Mouse (Mus musculus): Measurements from ENCODE around the gene Klc2. TPM values are rescaled to one million over a fixed set of nuclear protein-coding genes. Genes with fewer than 3 reads are reported as not detected.

Klc2 gene
- polyA plus RNA-seq, 1 experiment from 2014 or later, result 59.0 TPM

DNA sequence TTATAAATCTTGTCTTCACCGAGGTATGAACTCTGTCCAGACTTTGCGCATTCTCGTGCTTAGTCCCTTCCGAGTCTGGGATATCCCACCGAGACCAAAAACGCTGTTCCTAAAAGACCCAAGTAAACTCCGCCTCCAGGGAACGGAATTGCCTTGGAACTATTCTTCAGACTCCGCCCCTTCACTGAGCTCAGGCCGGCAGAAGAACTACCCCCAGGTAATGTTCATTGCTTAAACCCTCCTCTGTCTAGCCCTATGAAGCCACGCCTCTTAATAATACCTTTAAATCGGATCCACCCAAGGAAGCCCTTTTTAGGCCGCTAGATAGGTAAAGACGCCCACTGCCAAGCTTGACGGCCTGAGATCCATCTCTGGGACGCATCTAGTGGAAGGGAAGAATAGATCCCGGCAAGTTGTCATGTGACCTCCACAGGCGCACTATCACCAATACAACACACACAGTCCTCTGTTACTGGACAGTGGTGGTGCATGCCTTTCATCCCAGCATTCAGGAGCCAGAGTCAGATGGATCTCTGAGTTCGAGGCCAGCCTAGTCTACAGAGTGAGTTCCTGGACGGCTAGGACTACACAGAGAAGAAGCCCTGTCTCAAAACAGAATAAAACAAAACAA lies 45.9 kb downstream of the Klc2 start:
- H3K27ac ChIP-seq (replicated peaks; ENCODE audit: low read depth, low read length), result no peak overlapping the region

DNA sequence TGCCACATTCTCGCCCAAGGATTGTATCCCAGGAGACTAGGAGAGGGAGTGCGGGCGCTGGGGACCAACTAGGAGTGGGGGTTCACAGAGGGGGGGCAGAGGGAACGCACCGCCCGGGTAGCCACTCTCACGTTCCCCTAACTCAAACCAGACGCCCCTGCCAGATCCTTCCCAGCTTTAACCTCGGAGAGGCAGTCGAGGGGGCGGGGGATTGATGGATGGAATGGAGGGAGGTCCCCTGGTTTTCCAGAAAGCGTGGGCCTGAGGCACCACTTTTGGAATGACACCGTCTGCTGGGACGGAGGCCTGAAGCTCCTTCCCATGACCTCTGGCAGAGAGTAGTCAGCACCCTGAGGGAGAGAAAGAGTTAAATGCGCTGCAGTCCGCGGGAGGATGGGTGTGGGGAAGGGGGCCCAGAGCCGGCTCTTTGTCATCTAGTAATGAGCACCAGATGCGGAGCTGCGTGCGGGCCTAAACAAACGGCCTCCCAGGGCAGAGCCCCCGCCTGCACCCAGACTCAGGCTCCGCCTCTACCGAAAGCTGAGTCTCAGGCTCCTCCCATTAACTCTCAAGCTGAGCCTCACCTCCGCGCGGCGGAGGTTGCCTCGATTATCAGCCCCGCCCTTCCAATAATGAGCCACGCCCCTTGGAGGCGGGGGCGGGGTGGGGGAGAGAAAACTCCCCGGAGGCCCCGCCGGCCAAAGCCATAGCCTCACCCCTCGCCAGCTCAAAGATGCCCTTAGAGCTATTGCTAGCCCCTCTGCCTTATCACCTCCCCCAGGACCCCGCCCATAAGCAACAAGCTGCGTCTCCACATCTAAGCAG lies 46.6 kb downstream of the Klc2 start:
- Histone ChIP-seq H3K4me2 (ENCODE audit: low read length) (peak overlapping the region; percentile 69), H3K9me3 (ENCODE audit: control insufficient read depth, low read length) (no peaks in the 10 kb centered on the region), H3K27me3 (ENCODE audit: control insufficient read depth, insufficient read depth, low read length) (peaks cover 33% of the 10 kb centered on the region), H3K36me3 (ENCODE audit: control insufficient read depth, insufficient read depth, low read length) (no peaks in the 10 kb centered on the region), H3K9ac (replicated peaks; ENCODE audit: low read length) (peak overlapping the region; percentile 47), H3K4me3 (replicated peaks; ENCODE audit: low read depth, low read length) (peak overlapping the region; percentile 41), H3K27ac (replicated peaks; ENCODE audit: low read depth, low read length) (0 out of 2 replicates have a peak overlapping the region, but pooled peaks have one; percentile 26), H3K4me1 (ENCODE audit: control insufficient read depth, insufficient read depth, low read length) (peaks cover 31% of the 10 kb centered on the region)
- ATAC-seq (ENCODE audit: low FRiP score, low TSS enrichment) (peak; percentile 86), DNase-seq (peak; percentile 85)
- WGBS, result under 1% methylated on average over 40 of the region's 40 CpGs

More for the DNA sequence above, 45.9 kb downstream of the Klc2 start:
- Histone ChIP-seq H3K9ac (replicated peaks; ENCODE audit: low read length) (no peak overlapping the region), H3K9me3 (ENCODE audit: control insufficient read depth, low read length) (no peaks in the 10 kb centered on the region), H3K27me3 (ENCODE audit: control insufficient read depth, insufficient read depth, low read length) (peaks cover 26% of the 10 kb centered on the region), H3K36me3 (ENCODE audit: control insufficient read depth, insufficient read depth, low read length) (no peaks in the 10 kb centered on the region), H3K4me1 (ENCODE audit: control insufficient read depth, insufficient read depth, low read length) (peaks cover 29% of the 10 kb centered on the region), H3K4me2 (ENCODE audit: low read length) (peak overlapping the region; percentile 69), H3K4me3 (replicated peaks; ENCODE audit: low read depth, low read length) (peak overlapping the region; percentile 41)
- WGBS, result 3% methylated on average over 20 of the region's 20 CpGs
- peak; percentile 9; the same call in 1 of the 2 replicates for ATAC-seq (ENCODE audit: low FRiP score, low TSS enrichment)
- DNase-seq, result peak; percentile 55

DNA sequence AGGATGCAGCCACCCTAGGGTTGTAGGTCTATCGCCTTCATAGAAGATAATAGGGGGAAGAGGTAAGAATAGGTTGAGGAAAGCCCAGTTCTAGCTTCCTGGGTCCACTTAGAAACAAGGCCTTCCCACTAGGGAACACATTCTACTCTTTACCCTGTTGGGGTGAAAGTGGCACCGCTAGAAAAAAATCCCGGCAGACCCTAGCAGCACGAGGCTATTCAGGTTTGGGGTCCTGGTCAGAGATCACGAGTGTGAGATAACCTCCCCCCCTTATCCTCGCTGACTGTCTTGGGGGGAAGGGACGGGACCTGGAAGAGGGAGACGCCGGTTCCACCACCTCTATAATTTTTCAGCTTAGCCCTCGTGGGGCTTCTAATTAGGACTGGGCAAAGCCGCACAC lies 47.3 kb downstream of the Klc2 start:
- no peaks in the 10 kb centered on the region for H3K36me3 ChIP-seq (ENCODE audit: control insufficient read depth, insufficient read depth, low read length)

DNA sequence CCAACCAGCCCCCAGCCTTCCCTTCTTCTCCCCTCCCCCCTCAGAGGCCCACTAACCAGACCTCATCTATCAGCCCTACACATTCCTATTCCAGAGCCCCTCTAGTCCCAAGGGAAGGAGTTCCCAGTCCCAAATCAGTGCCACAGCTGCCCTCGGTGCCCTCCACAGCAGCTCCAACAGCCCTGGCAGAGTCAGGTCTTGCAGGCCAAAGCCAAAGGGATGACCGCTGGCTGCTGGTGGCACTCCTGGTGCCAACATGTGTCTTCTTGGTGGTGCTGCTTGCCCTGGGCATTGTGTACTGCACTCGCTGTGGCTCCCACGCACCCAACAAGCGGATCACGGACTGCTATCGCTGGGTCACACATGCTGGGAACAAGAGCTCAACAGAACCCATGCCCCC lies 48.4 kb downstream of the Klc2 start:
- peaks cover 31% of the 10 kb centered on the region for H3K4me1 ChIP-seq (ENCODE audit: control insufficient read depth, insufficient read depth, low read length)
- H3K9ac ChIP-seq (replicated peaks; ENCODE audit: low read length), result no peak overlapping the region
- H3K27ac ChIP-seq (replicated peaks; ENCODE audit: low read depth, low read length), result no peak overlapping the region
- no peak for DNase-seq
- no peak overlapping the region for H3K4me3 ChIP-seq (replicated peaks; ENCODE audit: low read depth, low read length)
- no peaks in the 10 kb centered on the region for H3K9me3 ChIP-seq (ENCODE audit: control insufficient read depth, low read length)
- no peak overlapping the region for H3K4me2 ChIP-seq (ENCODE audit: low read length)
- peaks cover 33% of the 10 kb centered on the region for H3K27me3 ChIP-seq (ENCODE audit: control insufficient read depth, insufficient read depth, low read length)
- no peak for ATAC-seq (ENCODE audit: low FRiP score, low TSS enrichment)
- H3K36me3 ChIP-seq (ENCODE audit: control insufficient read depth, insufficient read depth, low read length), result no peaks in the 10 kb centered on the region
- WGBS, result 88% methylated on average over 7 of the region's 7 CpGs

More for the DNA sequence above, 47.3 kb downstream of the Klc2 start:
- DNase-seq, result no peak
- Histone ChIP-seq H3K9ac (replicated peaks; ENCODE audit: low read length) (peak overlapping the region; percentile 47), H3K9me3 (ENCODE audit: control insufficient read depth, low read length) (no peaks in the 10 kb centered on the region), H3K4me1 (ENCODE audit: control insufficient read depth, insufficient read depth, low read length) (peaks cover 31% of the 10 kb centered on the region), H3K4me3 (replicated peaks; ENCODE audit: low read depth, low read length) (peak overlapping the region; percentile 41), H3K27ac (replicated peaks; ENCODE audit: low read depth, low read length) (0 out of 2 replicates have a peak overlapping the region, but pooled peaks have one; percentile 26), H3K4me2 (ENCODE audit: low read length) (peak overlapping the region; percentile 69), H3K27me3 (ENCODE audit: control insufficient read depth, insufficient read depth, low read length) (peaks cover 33% of the 10 kb centered on the region)
- WGBS, result 9% methylated on average over 11 of the region's 11 CpGs
- no peak for ATAC-seq (ENCODE audit: low FRiP score, low TSS enrichment)

DNA sequence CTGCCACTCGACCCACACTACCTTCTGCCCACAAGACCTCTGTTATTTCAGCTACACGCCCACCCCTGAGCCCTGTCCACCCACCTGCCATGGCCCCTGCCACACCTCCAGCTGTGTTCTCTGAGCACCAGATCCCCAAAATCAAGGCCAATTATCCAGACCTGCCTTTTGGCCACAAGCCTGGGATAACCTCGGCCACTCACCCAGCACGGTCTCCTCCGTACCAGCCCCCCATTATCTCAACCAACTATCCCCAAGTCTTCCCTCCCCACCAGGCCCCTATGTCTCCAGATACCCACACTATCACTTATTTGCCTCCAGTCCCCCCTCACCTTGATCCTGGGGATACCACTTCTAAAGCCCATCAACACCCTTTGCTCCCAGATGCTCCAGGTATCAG lies 48.9 kb downstream of the Klc2 start:
- Histone ChIP-seq H3K4me3 (replicated peaks; ENCODE audit: low read depth, low read length) (no peak overlapping the region), H3K27me3 (ENCODE audit: control insufficient read depth, insufficient read depth, low read length) (peaks cover 33% of the 10 kb centered on the region), H3K4me1 (ENCODE audit: control insufficient read depth, insufficient read depth, low read length) (peaks cover 31% of the 10 kb centered on the region), H3K9me3 (ENCODE audit: control insufficient read depth, low read length) (no peaks in the 10 kb centered on the region), H3K9ac (replicated peaks; ENCODE audit: low read length) (no peak overlapping the region), H3K4me2 (ENCODE audit: low read length) (no peak overlapping the region), H3K36me3 (ENCODE audit: control insufficient read depth, insufficient read depth, low read length) (no peaks in the 10 kb centered on the region), H3K27ac (replicated peaks; ENCODE audit: low read depth, low read length) (no peak overlapping the region)
- no peak for DNase-seq
- ATAC-seq (ENCODE audit: low FRiP score, low TSS enrichment), result no peak
- 85% methylated on average over 5 of the region's 5 CpGs for WGBS

DNA sequence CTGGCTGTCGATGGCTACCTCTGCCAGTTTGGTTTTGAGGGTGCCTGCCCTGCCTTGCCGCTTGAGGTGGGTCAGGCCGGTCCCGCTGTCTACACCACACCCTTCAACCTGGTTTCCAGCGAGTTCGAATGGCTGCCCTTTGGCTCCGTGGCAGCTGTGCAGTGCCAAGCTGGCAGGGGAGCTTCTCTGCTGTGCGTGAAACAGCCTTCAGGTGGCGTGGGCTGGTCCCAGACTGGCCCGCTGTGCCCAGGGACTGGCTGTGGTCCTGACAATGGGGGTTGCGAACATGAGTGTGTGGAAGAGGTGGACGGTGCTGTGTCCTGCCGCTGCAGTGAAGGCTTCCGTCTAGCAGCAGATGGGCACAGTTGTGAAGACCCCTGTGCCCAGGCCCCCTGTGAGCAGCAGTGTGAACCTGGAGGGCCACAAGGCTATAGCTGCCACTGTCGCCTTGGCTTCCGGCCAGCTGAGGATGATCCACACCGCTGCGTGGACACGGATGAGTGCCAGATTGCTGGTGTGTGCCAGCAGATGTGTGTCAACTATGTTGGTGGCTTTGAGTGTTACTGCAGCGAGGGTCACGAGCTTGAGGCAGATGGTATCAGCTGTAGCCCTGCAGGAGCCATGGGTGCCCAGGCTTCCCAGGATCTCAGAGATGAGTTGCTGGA lies 49.7 kb downstream of the Klc2 start:
- WGBS, result 37% methylated on average over 21 of the region's 21 CpGs

DNA sequence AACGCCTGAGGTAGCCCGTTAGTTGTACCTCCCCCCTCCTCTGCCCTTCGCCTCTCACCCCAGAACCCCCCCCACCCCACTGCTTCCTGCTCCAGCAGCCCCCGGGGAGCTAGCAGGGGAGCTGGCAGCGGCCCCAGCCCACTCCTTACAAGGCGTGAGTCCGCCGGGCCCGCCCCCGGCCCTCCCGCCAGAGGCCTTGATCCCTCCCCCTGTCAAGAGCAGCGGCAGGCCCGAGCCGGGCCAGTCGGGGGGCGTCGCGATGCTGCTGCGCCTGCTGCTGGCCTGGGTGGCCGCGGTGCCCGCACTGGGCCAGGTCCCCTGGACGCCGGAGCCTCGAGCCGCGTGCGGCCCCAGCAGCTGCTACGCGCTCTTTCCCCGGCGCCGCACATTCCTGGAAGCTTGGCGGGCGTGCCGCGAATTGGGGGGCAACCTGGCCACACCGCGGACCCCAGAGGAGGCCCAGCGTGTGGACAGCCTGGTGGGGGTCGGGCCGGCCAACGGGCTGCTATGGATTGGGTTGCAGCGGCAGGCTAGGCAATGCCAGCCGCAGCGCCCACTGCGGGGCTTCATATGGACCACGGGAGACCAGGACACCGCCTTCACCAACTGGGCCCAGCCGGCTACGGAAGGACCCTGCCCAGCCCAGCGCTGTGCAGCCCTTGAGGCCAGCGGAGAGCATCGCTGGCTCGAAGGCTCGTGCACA lies 50.3 kb downstream of the Klc2 start, which contains the start of gene Cd248:
TSS of gene Cd248 (plus strand) at position 212 of the 703 bp plus-strand sequence.
- H3K4me1 ChIP-seq (ENCODE audit: control insufficient read depth, insufficient read depth, low read length), result peaks cover 31% of the 10 kb centered on the region

More for the DNA sequence above, 49.7 kb downstream of the Klc2 start:
- Histone ChIP-seq H3K4me3 (replicated peaks; ENCODE audit: low read depth, low read length) (peak overlapping the region; percentile 33), H3K4me1 (ENCODE audit: control insufficient read depth, insufficient read depth, low read length) (peaks cover 31% of the 10 kb centered on the region), H3K9ac (replicated peaks; ENCODE audit: low read length) (peak overlapping the region; percentile 57; the same call in 1 of the 2 replicates), H3K36me3 (ENCODE audit: control insufficient read depth, insufficient read depth, low read length) (no peaks in the 10 kb centered on the region), H3K4me2 (ENCODE audit: low read length) (peak overlapping the region; percentile 72), H3K9me3 (ENCODE audit: control insufficient read depth, low read length) (no peaks in the 10 kb centered on the region), H3K27ac (replicated peaks; ENCODE audit: low read depth, low read length) (no peak overlapping the region), H3K27me3 (ENCODE audit: control insufficient read depth, insufficient read depth, low read length) (peaks cover 33% of the 10 kb centered on the region)
- DNase-seq (no peak), ATAC-seq (ENCODE audit: low FRiP score, low TSS enrichment) (no peak)

More for the DNA sequence above, 50.3 kb downstream of the Klc2 start, which contains the start of gene Cd248:
- no peaks in the 10 kb centered on the region for H3K36me3 ChIP-seq (ENCODE audit: control insufficient read depth, insufficient read depth, low read length)
- peaks cover 33% of the 10 kb centered on the region for H3K27me3 ChIP-seq (ENCODE audit: control insufficient read depth, insufficient read depth, low read length)
- no peak within 1 kb of the TSS for H3K27ac ChIP-seq (replicated peaks; ENCODE audit: low read depth, low read length)
- ATAC-seq (ENCODE audit: low FRiP score, low TSS enrichment), result no peak
- peak within 1 kb of the TSS; percentile 33 for H3K4me3 ChIP-seq (replicated peaks; ENCODE audit: low read depth, low read length)
- peak within 1 kb of the TSS; percentile 72 for H3K4me2 ChIP-seq (ENCODE audit: low read length)
- whole genome bisulfite sequencing, result 2% methylated on average over 56 of the region's 56 CpGs
- peak; percentile 69 for DNase-seq
- peak within 1 kb of the TSS; percentile 57 for H3K9ac ChIP-seq (replicated peaks; ENCODE audit: low read length)
- no peaks in the 10 kb centered on the region for H3K9me3 ChIP-seq (ENCODE audit: control insufficient read depth, low read length)

All from midbrain, embryonic 14.5 days (tissue).